Mouse (Mus musculus) neutrophil, adult 5-6 weeks (primary cell): Measurements from ENCODE around the gene Nup210l. TPM values are rescaled to one million over a fixed set of nuclear protein-coding genes. Genes with fewer than 3 reads are reported as not detected.

Source experiments
- ATAC-seq: fragments of 151-379, 151-347 bp; 2 replicates; pipeline ENCODE4 v1.8.0; 2017; ENCODE audit warnings: mild to moderate bottlenecking, moderate TSS enrichment; ENCODE audit not compliant: insufficient number of reproducible peaks, poor library complexity, low FRiP score, severe bottlenecking; ENCODE audit errors: extremely low read depth
- total RNA-seq: library from RNA; stranded (forward); fragments of 200-1000 nt; gene quantifications from 2 replicates; pipeline ENCODE4 v1.2.3, GENCODE M21; 2017

Gene Nup210l
- 2.2 and 2.7 TPM in 2 replicates for total RNA-seq

- no peak for ATAC-seq
Observed at GRCm38 (mm10) chr3:90103938-90104337, at the start of gene Nup210l. Nup210l (plus strand) TSS chr3:90104132.

GRCm38 (mm10) chr3:90061549-90061948 is 42.4 kb upstream of the Nup210l start:
- ATAC-seq = no peak

- ATAC-seq = no peak
Observed at GRCm38 (mm10) chr3:90062539-90062938, 41.4 kb upstream of the Nup210l start.

GRCm38 (mm10) chr3:90064383-90064782 is 39.5 kb upstream of the Nup210l start:
- ATAC-seq = no peak

- ATAC-seq = peak; percentile 62; the same call in 1 of the 2 replicates
Observed at GRCm38 (mm10) chr3:90065553-90065952, 38.4 kb upstream of the Nup210l start.

GRCm38 (mm10) chr3:90067851-90068250 is 36.1 kb upstream of the Nup210l start:
- ATAC-seq = no peak

- ATAC-seq = no peak
Observed at GRCm38 (mm10) chr3:90069688-90070087, 34.2 kb upstream of the Nup210l start.

GRCm38 (mm10) chr3:90072294-90072693 is 31.6 kb upstream of the Nup210l start, which contains the start of gene Tpm3:
Tpm3 (plus strand) TSS chr3:90072649.
- ATAC-seq = no peak

- ATAC-seq = 0 out of 2 replicates have a peak, but pooled peaks have one; percentile 21
Observed at GRCm38 (mm10) chr3:90076921-90077716, 26.8 kb upstream of the Nup210l start.

- ATAC-seq = no peak
Observed at GRCm38 (mm10) chr3:90078224-90078623, 25.7 kb upstream of the Nup210l start.

GRCm38 (mm10) chr3:90079133-90079762 is 24.7 kb upstream of the Nup210l start:
- peak; percentile 87 for ATAC-seq

GRCm38 (mm10) chr3:90079763-90080497 is 24.0 kb upstream of the Nup210l start:
- ATAC-seq = peak; percentile 37

GRCm38 (mm10) chr3:90080498-90080863 is 23.5 kb upstream of the Nup210l start:
- no peak for ATAC-seq

GRCm38 (mm10) chr3:90081365-90082240 is 22.3 kb upstream of the Nup210l start:
- ATAC-seq = peak; percentile 40

GRCm38 (mm10) chr3:90083034-90083433 is 20.9 kb upstream of the Nup210l start:
- no peak for ATAC-seq

- ATAC-seq = no peak
Observed at GRCm38 (mm10) chr3:90083698-90084324, 20.1 kb upstream of the Nup210l start.

GRCm38 (mm10) chr3:90084790-90085189 is 19.1 kb upstream of the Nup210l start:
- no peak for ATAC-seq

- ATAC-seq = no peak
Observed at GRCm38 (mm10) chr3:90085281-90085680, 18.7 kb upstream of the Nup210l start.
